Mouse (Mus musculus): ENCODE data around the gene Zfp940. TPM values are rescaled to one million over a fixed set of nuclear protein-coding genes. Genes with fewer than 3 reads are reported as not detected.

The Zfp940 gene
- polyA plus RNA-seq, 1 experiment: 1.0 TPM

GRCm38 (mm10) chr7:29818619-29819254 lies 34.7 kb downstream of the Zfp940 start:
- Histone ChIP-seq H3ac (ENCODE audit: control insufficient read depth, insufficient read length, low read depth) (peak overlapping the region; percentile 57), H3K27me3 (ENCODE audit: control insufficient read depth, insufficient read depth, insufficient read length) (no peaks in the 10 kb centered on the region), H3K4me3 (ENCODE audit: insufficient read depth, poor library complexity, severe bottlenecking) (peak overlapping the region; percentile 32), H3K79me3 (ENCODE audit: low read depth) (peaks cover 15% of the 10 kb centered on the region), H3K36me3 (ENCODE audit: control insufficient read depth, insufficient read depth) (peaks cover 6% of the 10 kb centered on the region), H3K79me2 (ENCODE audit: control insufficient read depth, insufficient read depth) (peaks cover 40% of the 10 kb centered on the region)
- TF ChIP-seq USF1 (IDR thresholded peaks at IDR 0.05; ENCODE audit: low read depth) (no peak), MAX (IDR thresholded peaks at IDR 0.05) (no peak)

- Histone ChIP-seq H3K27me3 (ENCODE audit: control insufficient read depth, insufficient read depth, insufficient read length) (no peaks in the 10 kb centered on the region), H3K36me3 (ENCODE audit: control insufficient read depth, insufficient read depth) (peaks cover 1% of the 10 kb centered on the region), H3K79me3 (ENCODE audit: low read depth) (peaks cover 15% of the 10 kb centered on the region), H3K79me2 (ENCODE audit: control insufficient read depth, insufficient read depth) (peaks cover 40% of the 10 kb centered on the region), H3K4me3 (ENCODE audit: insufficient read depth, poor library complexity, severe bottlenecking) (peak within 1 kb of the TSS; percentile 56), H3ac (ENCODE audit: control insufficient read depth, insufficient read length, low read depth) (peak within 1 kb of the TSS; percentile 68)
- TF ChIP-seq MYOG (IDR thresholded peaks at IDR 0.05; ENCODE audit: control insufficient read depth, extremely low read depth, insufficient read length): no peak
- peak; percentile 13 for TF ChIP-seq MAX (IDR thresholded peaks at IDR 0.05)
Measured at GRCm38 (mm10) chr7:29815910-29816429, 37.5 kb downstream of the Zfp940 start, which contains the start of gene Zfp790. Gene Zfp790 (plus strand): TSS chr7:29816114.

- Histone ChIP-seq H3K79me3 (ENCODE audit: low read depth) (peaks cover 14% of the 10 kb centered on the region), H3K79me2 (ENCODE audit: control insufficient read depth, insufficient read depth) (peaks cover 36% of the 10 kb centered on the region), H3K27me3 (ENCODE audit: control insufficient read depth, insufficient read depth, insufficient read length) (no peaks in the 10 kb centered on the region), H3K36me3 (ENCODE audit: control insufficient read depth, insufficient read depth) (no peaks in the 10 kb centered on the region), H3K4me3 (ENCODE audit: insufficient read depth, poor library complexity, severe bottlenecking) (peak overlapping the region; percentile 56), H3ac (ENCODE audit: control insufficient read depth, insufficient read length, low read depth) (peak overlapping the region; percentile 34)
- TF ChIP-seq MYOD1 (IDR thresholded peaks at IDR 0.05; ENCODE audit: control insufficient read depth, insufficient read length, low read depth): no peak
- TF ChIP-seq MYOG (IDR thresholded peaks at IDR 0.05; ENCODE audit: control insufficient read depth, extremely low read depth, insufficient read length): no peak
- TF ChIP-seq CTCF (IDR thresholded peaks at IDR 0.05; ENCODE audit: control insufficient read depth, insufficient read depth, insufficient read length): no peak
- TF ChIP-seq CEBPB (IDR thresholded peaks at IDR 0.05; ENCODE audit: low read depth): no peak
- no peak for TF ChIP-seq USF1 (IDR thresholded peaks at IDR 0.05; ENCODE audit: low read depth)
- TF ChIP-seq FOSL1 (IDR thresholded peaks at IDR 0.05; ENCODE audit: insufficient read depth, low read length, poor library complexity, severe bottlenecking): no peak
Measured at GRCm38 (mm10) chr7:29815061-29815784, 38.2 kb downstream of the Zfp940 start.

DNA sequence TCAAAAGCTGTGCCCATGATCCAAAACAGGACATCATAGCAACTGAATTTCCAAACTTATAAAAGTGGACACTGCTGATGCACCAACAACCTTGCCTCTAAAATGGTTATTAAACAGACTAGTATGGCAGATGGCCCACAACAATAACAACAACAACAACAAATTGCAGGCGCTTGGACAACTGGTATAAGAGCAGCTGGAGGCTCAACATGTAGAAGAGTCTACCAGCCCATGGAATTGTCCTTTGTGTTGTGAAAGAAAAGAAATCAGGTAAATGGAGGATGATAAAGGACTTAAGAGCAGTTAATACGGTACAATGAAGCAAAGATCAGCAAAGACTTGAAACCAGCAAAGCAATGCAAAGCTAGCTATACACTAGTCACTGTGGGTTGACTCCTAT lies 39.1 kb downstream of the Zfp940 start:
- Histone ChIP-seq H3K27me3 (ENCODE audit: control insufficient read depth, insufficient read depth, insufficient read length) (no peaks in the 10 kb centered on the region), H3K4me3 (ENCODE audit: insufficient read depth, poor library complexity, severe bottlenecking) (no peak overlapping the region), H3K79me3 (ENCODE audit: low read depth) (peaks cover 11% of the 10 kb centered on the region), H3ac (ENCODE audit: control insufficient read depth, insufficient read length, low read depth) (no peak overlapping the region), H3K79me2 (ENCODE audit: control insufficient read depth, insufficient read depth) (peaks cover 30% of the 10 kb centered on the region), H3K36me3 (ENCODE audit: control insufficient read depth, insufficient read depth) (no peaks in the 10 kb centered on the region)
- no peak for TF ChIP-seq FOSL1 (IDR thresholded peaks at IDR 0.05; ENCODE audit: insufficient read depth, low read length, poor library complexity, severe bottlenecking)
- no peak for TF ChIP-seq MYOG (IDR thresholded peaks at IDR 0.05; ENCODE audit: control insufficient read depth, extremely low read depth, insufficient read length)
- TF ChIP-seq CEBPB (IDR thresholded peaks at IDR 0.05; ENCODE audit: low read depth): no peak
- no peak for TF ChIP-seq USF1 (IDR thresholded peaks at IDR 0.05; ENCODE audit: low read depth)
- TF ChIP-seq CTCF (IDR thresholded peaks at IDR 0.05; ENCODE audit: control insufficient read depth, insufficient read depth, insufficient read length): no peak
- no peak for TF ChIP-seq MAX (IDR thresholded peaks at IDR 0.05)
- TF ChIP-seq MYOD1 (IDR thresholded peaks at IDR 0.05; ENCODE audit: control insufficient read depth, insufficient read length, low read depth): no peak

- H3K79me3 ChIP-seq (ENCODE audit: low read depth): peaks cover 4% of the 10 kb centered on the region
Measured at GRCm38 (mm10) chr7:29812244-29812643, 41.2 kb downstream of the Zfp940 start.

More at GRCm38 (mm10) chr7:29812244-29812643, 41.2 kb downstream of the Zfp940 start:
- Histone ChIP-seq H3ac (ENCODE audit: control insufficient read depth, insufficient read length, low read depth) (no peak overlapping the region), H3K79me2 (ENCODE audit: control insufficient read depth, insufficient read depth) (peaks cover 12% of the 10 kb centered on the region), H3K4me3 (ENCODE audit: insufficient read depth, poor library complexity, severe bottlenecking) (no peak overlapping the region), H3K36me3 (ENCODE audit: control insufficient read depth, insufficient read depth) (no peaks in the 10 kb centered on the region), H3K27me3 (ENCODE audit: control insufficient read depth, insufficient read depth, insufficient read length) (no peaks in the 10 kb centered on the region)
- TF ChIP-seq MYOG (IDR thresholded peaks at IDR 0.05; ENCODE audit: control insufficient read depth, extremely low read depth, insufficient read length): no peak
- no peak for TF ChIP-seq FOSL1 (IDR thresholded peaks at IDR 0.05; ENCODE audit: insufficient read depth, low read length, poor library complexity, severe bottlenecking)
- TF ChIP-seq CEBPB (IDR thresholded peaks at IDR 0.05; ENCODE audit: low read depth): no peak
- TF ChIP-seq USF1 (IDR thresholded peaks at IDR 0.05; ENCODE audit: low read depth): no peak
- no peak for TF ChIP-seq MAX (IDR thresholded peaks at IDR 0.05)
- TF ChIP-seq CTCF (IDR thresholded peaks at IDR 0.05; ENCODE audit: control insufficient read depth, insufficient read depth, insufficient read length): no peak
- no peak for TF ChIP-seq MYOD1 (IDR thresholded peaks at IDR 0.05; ENCODE audit: control insufficient read depth, insufficient read length, low read depth)

Data from C2C12 (cell line).